Mouse (Mus musculus): Measurements from ENCODE around the gene Olfr914.

Gene Olfr914

GRCm38 (mm10) chr9:38604802-38605201, at the start of gene Olfr914:
Olfr914 (plus strand) TSS chr9:38605102.
- DNase-seq (ENCODE audit: low spot score in 2 of 2) = no peak

- DNase-seq (ENCODE audit: low spot score in 2 of 2) = no peak
These were observed 25.0 kb upstream of the Olfr914 start, which contains the start of gene Olfr912 for GRCm38 (mm10) chr9:38579878-38580277. Olfr912 (plus strand) TSS chr9:38580178.

- no peak for DNase-seq (ENCODE audit: low spot score in 2 of 2)
These were observed 13.8 kb upstream of the Olfr914 start for GRCm38 (mm10) chr9:38591056-38591455.

GRCm38 (mm10) chr9:38592459-38592858, 12.4 kb upstream of the Olfr914 start, which contains the start of gene Olfr913:
Olfr913 (plus strand) TSS chr9:38592759.
- no peak for DNase-seq (ENCODE audit: low spot score in 2 of 2)

- no peak for DNase-seq (ENCODE audit: low spot score in 2 of 2)
These were observed 27.5 kb downstream of the Olfr914 start for GRCm38 (mm10) chr9:38632406-38632805.

GRCm38 (mm10) chr9:38659775-38660174, 54.9 kb downstream of the Olfr914 start, which contains the start of gene Olfr916:
Olfr916 (minus strand) TSS chr9:38659875.
- no peak for DNase-seq (ENCODE audit: low spot score in 2 of 2)
